Mouse (Mus musculus) ES-E14 (cell line): ENCODE results near the gene Tbc1d30.

Source experiments
- HCFC1 ChIP-seq: IDR thresholded peaks from 2 replicates; pipeline ENCODE4 v1.6.1; 2012; ENCODE audit warnings: low read length, inconsistent platforms, borderline replicate concordance; ENCODE audit not compliant: insufficient read depth
- MAFK ChIP-seq: IDR thresholded peaks from 2 replicates; pipeline ENCODE4 v1.6.1; 2014; ENCODE audit warnings: mild to moderate bottlenecking, low read depth, low read length, inconsistent platforms; ENCODE audit not compliant: insufficient read depth
- ZNF384 ChIP-seq: IDR thresholded peaks from 2 replicates; pipeline ENCODE4 v1.6.1; 2012; ENCODE audit warnings: low read depth, low read length, inconsistent platforms

DNA sequence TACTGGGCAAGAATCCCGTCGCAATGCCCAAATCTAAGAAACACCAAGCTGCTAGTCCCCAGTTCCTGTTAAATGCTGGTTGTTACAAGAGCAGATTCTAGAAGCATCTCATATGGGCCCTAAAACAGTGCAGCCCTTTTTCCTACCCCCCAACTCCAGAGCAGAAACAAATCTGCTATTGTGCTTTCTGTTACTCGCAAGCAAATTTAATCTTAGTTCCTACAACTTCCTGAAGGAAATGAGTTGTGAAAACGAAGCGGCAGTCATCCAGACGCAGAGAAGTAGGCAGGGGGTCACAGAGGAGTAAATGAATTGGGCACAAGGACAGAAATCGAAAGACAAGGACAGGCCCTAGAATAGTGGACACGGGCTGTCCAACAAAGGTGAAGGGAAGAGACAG, 99.9 kb downstream of the Tbc1d30 start:
- no peak for TF ChIP-seq MAFK
- TF ChIP-seq ZNF384, result no peak
- TF ChIP-seq HCFC1, result no peak
